In genomic region chr6:127659966-127660365, GRCm38 (mm10) we compare ENCODE assay signal across 28 mouse cellular contexts.
DNase-seq lines count a peak whose midpoint lies in the region; ATAC-seq lines count a peak whose summit lies in the region.
"Had no signal": no experiment of that assay in that cellular context is flagged by ENCODE, and none has a peak within 500 bp of the region (broad histone marks: within the 10 kb centered on the region; RNA-seq: fewer than 3 reads in every experiment).

No protein-coding gene starts in this region.

- no peaks in the 10 kb centered on the region for H3K9me3 ChIP-seq in forebrain, embryonic 16.5 days (ENCODE audit: control insufficient read depth, low read length)
- no peaks in the 10 kb centered on the region for H3K9me3 ChIP-seq in forebrain, embryonic 14.5 days (replicated peaks; ENCODE audit: control insufficient read depth, low read length)
- H3K9me3 ChIP-seq in midbrain, embryonic 11.5 days (ENCODE audit: control insufficient read depth, low read length) = no peaks in the 10 kb centered on the region
- no peaks in the 10 kb centered on the region for H3K9me3 ChIP-seq in midbrain, embryonic 16.5 days (replicated peaks; ENCODE audit: control insufficient read depth, low read length, poor library complexity, severe bottlenecking)
- H3K9me3 ChIP-seq: embryonic facial prominence, embryonic 13.5 days; forebrain, embryonic 10.5 days; forebrain, embryonic 13.5 days; heart, embryonic 10.5 days had no signal

- H3K9ac ChIP-seq in forebrain, embryonic 16.5 days (replicated peaks; ENCODE audit: low read depth, low read length) = no peak overlapping the region
- H3K9ac ChIP-seq in forebrain, embryonic 14.5 days (ENCODE audit: low read length) = no peak overlapping the region
- no peak overlapping the region for H3K9ac ChIP-seq in midbrain, embryonic 11.5 days (ENCODE audit: low read length)
- no peak overlapping the region for H3K9ac ChIP-seq in midbrain, embryonic 16.5 days (ENCODE audit: low read depth, low read length)
- H3K9ac ChIP-seq: embryonic facial prominence, embryonic 13.5 days; forebrain, embryonic 13.5 days; heart, embryonic 13.5 days; hindbrain, embryonic 14.5 days had no signal

- no peaks in the 10 kb centered on the region for H3K36me3 ChIP-seq in forebrain, embryonic 16.5 days (ENCODE audit: control insufficient read depth, insufficient read depth)
- H3K36me3 ChIP-seq in forebrain, embryonic 14.5 days (ENCODE audit: control insufficient read depth, insufficient read depth, low read length) = no peaks in the 10 kb centered on the region
- no peaks in the 10 kb centered on the region for H3K36me3 ChIP-seq in midbrain, embryonic 11.5 days (ENCODE audit: control insufficient read depth, insufficient read depth, low read length)
- no peaks in the 10 kb centered on the region for H3K36me3 ChIP-seq in midbrain, embryonic 16.5 days (ENCODE audit: control insufficient read depth, insufficient read depth, low read length)
- H3K36me3 ChIP-seq: embryonic facial prominence, embryonic 13.5 days; forebrain, embryonic 10.5 days; G1E; heart, embryonic 10.5 days; heart, embryonic 13.5 days had no signal

- H3K27me3 ChIP-seq in forebrain, embryonic 16.5 days (replicated peaks; ENCODE audit: control insufficient read depth, insufficient read depth, low read length) = no peaks in the 10 kb centered on the region
- no peaks in the 10 kb centered on the region for H3K27me3 ChIP-seq in forebrain, embryonic 14.5 days (replicated peaks; ENCODE audit: control insufficient read depth, insufficient read depth, low read length)
- H3K27me3 ChIP-seq in midbrain, embryonic 11.5 days (ENCODE audit: control insufficient read depth, insufficient read depth, low read length) = no peaks in the 10 kb centered on the region
- no peaks in the 10 kb centered on the region for H3K27me3 ChIP-seq in midbrain, embryonic 16.5 days (ENCODE audit: control insufficient read depth, insufficient read depth, low read depth, low read length)
- H3K27me3 ChIP-seq: CH12.LX; embryonic facial prominence, embryonic 13.5 days; forebrain, embryonic 13.5 days had no signal

- DNase-seq in forebrain, embryonic 14.5 days (ENCODE audit: low spot score) = no peak
- DNase-seq in midbrain, embryonic 11.5 days (ENCODE audit: low spot score, missing footprints) = peak; percentile 60
- DNase-seq in lung, postnatal 25 days (ENCODE audit: low spot score) = peak; percentile 61
- no peak for DNase-seq in right cerebral cortex, postnatal 25 days
- DNase-seq in gastrocnemius, adult 18-20 months (ENCODE audit: low spot score) = no peak
- DNase-seq: adrenal gland, postnatal 10 days; adrenal gland, postnatal 36 days; B cell, adult 2 months; cerebellum, adult 18-20 months; cerebellum, adult 9-10 months; cerebellum, postnatal 14 days; gastrocnemius, postnatal 10 days; gastrocnemius, postnatal 36 days; heart, adult 2 months; heart, postnatal 14 days; heart, postnatal 4 days had no signal

- WGBS in forebrain, embryonic 16.5 days = 77% methylated on average over 4 of the region's 4 CpGs
- WGBS in forebrain, embryonic 14.5 days = 87% methylated on average over 4 of the region's 4 CpGs
- 91% methylated on average over 4 of the region's 4 CpGs for WGBS in midbrain, embryonic 11.5 days
- WGBS in midbrain, embryonic 16.5 days = 83% methylated on average over 4 of the region's 4 CpGs

- no peak overlapping the region for H3K4me3 ChIP-seq in forebrain, embryonic 16.5 days (replicated peaks; ENCODE audit: low read length)
- no peak overlapping the region for H3K4me3 ChIP-seq in forebrain, embryonic 14.5 days (ENCODE audit: low read depth, low read length)
- no peak overlapping the region for H3K4me3 ChIP-seq in midbrain, embryonic 11.5 days (ENCODE audit: low read depth, low read length)
- H3K4me3 ChIP-seq in midbrain, embryonic 16.5 days (ENCODE audit: low read depth, low read length) = no peak overlapping the region
- H3K4me3 ChIP-seq: embryonic facial prominence, embryonic 13.5 days; forebrain, embryonic 10.5 days; forebrain, embryonic 13.5 days; heart, adult 2 months; heart, embryonic 10.5 days; heart, embryonic 13.5 days had no signal

- H3K27ac ChIP-seq in forebrain, embryonic 16.5 days (ENCODE audit: low read length) = no peak overlapping the region
- H3K27ac ChIP-seq in forebrain, embryonic 14.5 days (ENCODE audit: low read depth, low read length) = no peak overlapping the region
- no peak overlapping the region for H3K27ac ChIP-seq in midbrain, embryonic 11.5 days (ENCODE audit: low read depth, low read length)
- no peak overlapping the region for H3K27ac ChIP-seq in midbrain, embryonic 16.5 days (ENCODE audit: low read length)
- H3K27ac ChIP-seq: embryonic facial prominence, embryonic 13.5 days; forebrain, embryonic 10.5 days; forebrain, embryonic 13.5 days; heart, adult 2 months; heart, embryonic 10.5 days; heart, embryonic 13.5 days; hindbrain, embryonic 14.5 days; hindbrain, postnatal 0 days had no signal

- H3K4me1 ChIP-seq in forebrain, embryonic 16.5 days (replicated peaks; ENCODE audit: control insufficient read depth, insufficient read depth, low read length) = peaks cover 16% of the 10 kb centered on the region; the same call in 1 of the 2 replicates
- H3K4me1 ChIP-seq in forebrain, embryonic 14.5 days (ENCODE audit: control insufficient read depth, insufficient read depth, low read length) = peaks cover 13% of the 10 kb centered on the region
- no peaks in the 10 kb centered on the region for H3K4me1 ChIP-seq in midbrain, embryonic 11.5 days (ENCODE audit: control insufficient read depth, insufficient read depth, low read length)
- no peaks in the 10 kb centered on the region for H3K4me1 ChIP-seq in midbrain, embryonic 16.5 days (ENCODE audit: control insufficient read depth, insufficient read depth, low read length)
- H3K4me1 ChIP-seq: heart, embryonic 10.5 days had no signal

- H3K4me2 ChIP-seq in forebrain, embryonic 16.5 days (ENCODE audit: low read length) = no peak overlapping the region
- no peak overlapping the region for H3K4me2 ChIP-seq in forebrain, embryonic 14.5 days (ENCODE audit: low read length)
- H3K4me2 ChIP-seq in midbrain, embryonic 11.5 days = no peak overlapping the region
- H3K4me2 ChIP-seq in midbrain, embryonic 16.5 days (ENCODE audit: low read length) = no peak overlapping the region
- H3K4me2 ChIP-seq: embryonic facial prominence, embryonic 13.5 days; forebrain, embryonic 13.5 days; heart, embryonic 13.5 days; hindbrain, embryonic 14.5 days had no signal

- peak; percentile 21; the same call in 1 of the 2 replicates for ATAC-seq in forebrain, embryonic 16.5 days
- ATAC-seq in forebrain, embryonic 14.5 days = no peak
- ATAC-seq in midbrain, embryonic 11.5 days (ENCODE audit: low FRiP score) = no peak
- ATAC-seq in midbrain, embryonic 16.5 days = no peak
- ATAC-seq: hindbrain, postnatal 0 days; Patski had no signal

Comparison
In these comparisons a context has a peak if more than half of its experiments do, and no peak if none do; other contexts are left out.
1. DNase-seq: peak in midbrain, embryonic 11.5 days (single experiment) and lung, postnatal 25 days (single experiment); none in forebrain, embryonic 14.5 days (single experiment), right cerebral cortex, postnatal 25 days (single experiment) and gastrocnemius, adult 18-20 months (single experiment).